In genomic region chr2:151015316-151015715, GRCm38 (mm10) we compare ENCODE assay signal across 17 mouse cellular contexts.
"Had no signal": no experiment of that assay in that cellular context is flagged by ENCODE, and none has a peak within 500 bp of the region (broad histone marks: within the 10 kb centered on the region; RNA-seq: fewer than 3 reads in every experiment).

No protein-coding gene starts in this region.

- ATAC-seq: hindbrain, postnatal 0 days; intestine, embryonic 15.5 days; intestine, postnatal 0 days; liver, embryonic 12.5 days had no signal

- DNase-seq: gastrocnemius, adult 2 months; gastrocnemius, postnatal 10 days; gastrocnemius, postnatal 25 days; heart, adult 18-20 months; heart, postnatal 10 days; heart, postnatal 36 days; kidney, adult 18-20 months; kidney, adult 8-10 months; kidney, postnatal 10 days; kidney, postnatal 25 days; kidney, postnatal 4 days; layer of hippocampus, postnatal 36 days; left cerebral cortex, postnatal 4 days had no signal
